In the genomic region with DNA sequence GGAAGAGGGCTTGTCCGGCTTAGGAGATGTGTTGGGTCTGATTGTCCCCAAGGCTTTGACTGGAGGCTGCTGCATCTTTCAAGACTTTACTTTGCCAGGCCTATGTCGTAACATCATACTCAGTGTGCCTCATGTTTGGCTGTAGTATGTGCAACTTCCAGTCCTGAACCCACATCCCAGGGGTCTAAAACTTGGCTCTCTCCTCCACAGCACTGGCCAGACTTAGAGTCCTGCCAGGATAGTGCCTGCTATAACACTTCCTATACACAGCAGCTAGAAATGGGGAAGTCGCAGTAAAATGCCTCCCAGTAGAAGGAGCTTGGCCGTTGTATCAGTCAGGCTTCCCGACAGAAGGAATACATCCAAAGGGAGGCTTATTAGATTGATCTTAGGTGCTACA, we compare ENCODE assay signal across 17 mouse cellular contexts. TPM values are rescaled to one million over a fixed set of nuclear protein-coding genes. Genes with fewer than 3 reads are reported as not detected.
DNase-seq lines count a peak whose midpoint lies in the region; TF ChIP-seq lines count a peak whose summit lies in the region.
"Had no signal": no experiment of that assay in that cellular context is flagged by ENCODE, and none has a peak within 500 bp of the region (broad histone marks: within the 10 kb centered on the region; RNA-seq: fewer than 3 reads in every experiment).

No protein-coding gene starts in this region.

- TF ChIP-seq CTCF in gastrocnemius, adult 2 months (IDR thresholded peaks at IDR 0.05) = no peak
- no peak for TF ChIP-seq CTCF in MEL (IDR thresholded peaks at IDR 0.05 in 2 of 3, conservative IDR thresholded peaks at IDR 0.05 in 1 of 3; ENCODE audit: control insufficient read depth in 1 of 3, insufficient read depth in 1 of 3, low read depth in 2 of 3, low read length in 3 of 3, poor library complexity in 1 of 3, severe bottlenecking in 1 of 3)

- peaks cover 1% of the 10 kb centered on the region; the same call in 1 of the 2 replicates for H3K79me2 ChIP-seq in MEL (ENCODE audit: control insufficient read depth, insufficient read depth, low read length, poor library complexity)

- no peaks in the 10 kb centered on the region for H3K27me3 ChIP-seq in MEL (ENCODE audit: control insufficient read depth in 1 of 2, insufficient read depth in 2 of 2, low read length in 2 of 2)
- H3K27me3 ChIP-seq: forebrain, embryonic 13.5 days; midbrain, embryonic 12.5 days; neural tube, embryonic 15.5 days had no signal

- no peak overlapping the region for H3K9ac ChIP-seq in MEL (ENCODE audit: control insufficient read depth, low read depth, low read length, poor library complexity, severe bottlenecking)
- H3K9ac ChIP-seq: forebrain, embryonic 13.5 days; midbrain, embryonic 12.5 days; neural tube, embryonic 15.5 days had no signal

- DNase-seq in gastrocnemius, adult 2 months = peak; percentile 40
- DNase-seq in gastrocnemius, postnatal 4 days (ENCODE audit: low spot score in 2 of 2) = no peak
- DNase-seq in MEL (ENCODE audit: low read depth, low spot score) (peak; percentile 76), NIH3T3 (ENCODE audit: low read depth) (peak; percentile 54)
- DNase-seq in heart, postnatal 36 days = peak; percentile 43 to 47
- no peak for DNase-seq in testis, postnatal 10 days (ENCODE audit: low spot score)
- no peak for DNase-seq in right cerebral cortex, postnatal 14 days
- DNase-seq: cerebellum, adult 9-11 months; lung, adult 2 months; lung, postnatal 36 days had no signal

- H3K36me3 ChIP-seq in MEL (ENCODE audit: control insufficient read depth in 1 of 2, insufficient read depth in 2 of 2, low read length in 2 of 2) = peaks cover 0 to 19% of the 10 kb centered on the region in 2 experiments; a peak in 2 of 4 replicates
- H3K36me3 ChIP-seq: embryonic facial prominence, embryonic 10.5 days; limb, embryonic 10.5 days; midbrain, embryonic 12.5 days; neural tube, embryonic 15.5 days had no signal

- no peak for TF ChIP-seq POLR2A in MEL (IDR thresholded peaks at IDR 0.05; ENCODE audit: control insufficient read depth in 1 of 2, insufficient read depth in 1 of 2, low read depth in 1 of 2, low read length in 2 of 2, poor library complexity in 1 of 2)

- no peak for TF ChIP-seq EP300 in MEL (IDR thresholded peaks at IDR 0.05; ENCODE audit: low read depth in 1 of 2, low read length in 2 of 2)

- intact Hi-C loops in gastrocnemius, adult 2 months (cut with DNase I) = loop anchor here (10.0 kb wide), 1 partner anchor 516 kb away; a partner anchor contains a TSS
- intact Hi-C loops in heart, postnatal 36 days (cut with DNase I) = loop anchor here (10.0 kb wide), 1 partner anchor 626 kb away; no protein-coding TSS in a partner anchor

- H3K4me3 ChIP-seq in gastrocnemius, adult 2 months = no peak overlapping the region
- H3K4me3 ChIP-seq in MEL (ENCODE audit: control insufficient read depth in 1 of 2, insufficient read depth in 1 of 2, low read depth in 2 of 2, low read length in 2 of 2) = no peak overlapping the region
- H3K4me3 ChIP-seq: embryonic facial prominence, embryonic 10.5 days; forebrain, embryonic 13.5 days; layer of hippocampus, adult 2 months; limb, embryonic 10.5 days; midbrain, embryonic 12.5 days; neural tube, embryonic 15.5 days had no signal

- peaks cover 7 to 22% of the 10 kb centered on the region in 2 experiments for H3K4me1 ChIP-seq in MEL (ENCODE audit: control insufficient read depth in 1 of 2, insufficient read depth in 2 of 2, low read length in 2 of 2)
- H3K4me1 ChIP-seq: embryonic facial prominence, embryonic 10.5 days; limb, embryonic 10.5 days; midbrain, embryonic 12.5 days; neural tube, embryonic 15.5 days had no signal

- H3K27ac ChIP-seq in gastrocnemius, adult 2 months = no peak overlapping the region
- no peak overlapping the region for H3K27ac ChIP-seq in MEL (ENCODE audit: control insufficient read depth, low read depth, low read length)
- H3K27ac ChIP-seq: embryonic facial prominence, embryonic 10.5 days; forebrain, embryonic 13.5 days; kidney, postnatal 0 days; layer of hippocampus, adult 2 months; limb, embryonic 10.5 days; midbrain, embryonic 12.5 days; neural tube, embryonic 15.5 days had no signal

- TF ChIP-seq RAD21 in MEL (IDR thresholded peaks at IDR 0.05; ENCODE audit: low read depth, low read length) = no peak

- H3K9me3 ChIP-seq in MEL (replicated peaks; ENCODE audit: insufficient read depth, low read length) = no peaks in the 10 kb centered on the region
- H3K9me3 ChIP-seq: embryonic facial prominence, embryonic 10.5 days; forebrain, embryonic 13.5 days; limb, embryonic 10.5 days; midbrain, embryonic 12.5 days; neural tube, embryonic 15.5 days had no signal

TF ChIP-seq in MEL, 35 proteins besides CTCF, POLR2A, EP300 and RAD21:
- TF ChIP-seq GABPA (IDR thresholded peaks at IDR 0.05; ENCODE audit: low read depth, low read length) (no peak), SMC3 (IDR thresholded peaks at IDR 0.05; ENCODE audit: low read depth, low read length) (peak; percentile 29; the same call in 1 of the 2 replicates), MYC (IDR thresholded peaks at IDR 0.05; ENCODE audit: low read depth, low read length) (no peak), ELF1 (IDR thresholded peaks at IDR 0.05; ENCODE audit: low read depth, low read length) (peak; percentile 55; the same call in 1 of the 2 replicates), CHD2 (IDR thresholded peaks at IDR 0.05; ENCODE audit: low read length) (no peak; the same call in 1 of the 2 replicates)

RNA-seq across cellular contexts. Expression of a gene that starts 21.9 kb away (rescaled TPM):
- total RNA-seq in gastrocnemius, adult 2 months (2021) = 10 to 100 TPM; 48.6 to 51.2 TPM
- total RNA-seq in gastrocnemius, postnatal 4 days (2021) = 10 to 100 TPM; 87.9 to 88.7 TPM
- total RNA-seq in MEL (2012; rRNA removed) = 66.6 and 69.4 TPM in 2 replicates
- 10 to 100 TPM; 54.8 to 61.4 TPM for polyA plus RNA-seq in MEL (2012; ENCODE audit: insufficient read depth in 1 of 2, insufficient read length in 2 of 2, low read depth in 1 of 2, low replicate concordance in 2 of 2, missing spikeins in 1 of 2)
- 10 to 100 TPM; 20.6 to 23.0 TPM for total RNA-seq in heart, postnatal 36 days (2021)

Comparison
In these comparisons a context has a peak if more than half of its experiments do, and no peak if none do; other contexts are left out.
1. DNase-seq: peak in gastrocnemius, adult 2 months (single experiment), MEL (single experiment), NIH3T3 (single experiment) and heart, postnatal 36 days (2 of 2); none in gastrocnemius, postnatal 4 days (0 of 2), testis, postnatal 10 days (single experiment) and right cerebral cortex, postnatal 14 days (single experiment).